Comparison of ENCODE assay signal across 17 mouse cellular contexts in the genomic region with DNA sequence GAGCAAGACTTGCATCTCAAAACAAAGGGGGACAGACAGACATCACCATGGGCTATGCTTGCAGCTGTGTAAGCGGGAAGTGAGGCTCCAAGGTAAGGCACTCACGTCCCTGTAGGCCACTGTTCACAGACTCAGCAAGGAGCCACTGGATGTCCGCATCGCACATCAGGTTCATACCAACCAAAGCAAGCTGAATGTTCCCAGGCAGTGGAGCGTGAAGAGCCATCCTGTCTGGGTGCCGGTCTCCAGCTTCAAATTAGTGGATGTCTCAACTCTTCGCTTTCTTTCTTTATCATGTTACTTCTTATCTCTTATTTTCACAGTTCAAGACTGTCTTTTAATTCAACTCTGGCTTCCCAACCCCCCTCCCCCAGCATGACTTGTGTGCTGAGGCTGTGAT.
"Had no signal": no experiment of that assay in that cellular context is flagged by ENCODE, and none has a peak within 500 bp of the region (broad histone marks: within the 10 kb centered on the region; RNA-seq: fewer than 3 reads in every experiment).

No protein-coding gene starts in this region.

- ATAC-seq: midbrain, embryonic 16.5 days had no signal

- H3K4me3 ChIP-seq: midbrain, embryonic 10.5 days; midbrain, embryonic 12.5 days; myocyte; neural tube, embryonic 13.5 days; neural tube, embryonic 15.5 days; stomach, embryonic 15.5 days had no signal

- H3K36me3 ChIP-seq: midbrain, embryonic 12.5 days; stomach, embryonic 15.5 days had no signal

- H3K27me3 ChIP-seq: midbrain, embryonic 12.5 days; neural tube, embryonic 13.5 days; neural tube, embryonic 15.5 days; stomach, embryonic 15.5 days had no signal

- H3K4me2 ChIP-seq: lung, embryonic 14.5 days; midbrain, embryonic 12.5 days; neural tube, embryonic 13.5 days; neural tube, embryonic 15.5 days; stomach, embryonic 15.5 days had no signal

- H3K9ac ChIP-seq: liver, embryonic 14.5 days; lung, embryonic 14.5 days; midbrain, embryonic 12.5 days; neural tube, embryonic 13.5 days; neural tube, embryonic 15.5 days; stomach, embryonic 15.5 days had no signal

- DNase-seq: lung, adult 18-20 months; lung, embryonic 14.5 days; lung, postnatal 10 days; lung, postnatal 4 days; right cerebral cortex, postnatal 14 days; thymus, adult 2 months; thymus, postnatal 25 days; thymus, postnatal 4 days had no signal

- H3K27ac ChIP-seq: liver, embryonic 14.5 days; midbrain, embryonic 10.5 days; midbrain, embryonic 12.5 days; neural tube, embryonic 13.5 days; neural tube, embryonic 15.5 days; stomach, embryonic 15.5 days; stomach, postnatal 0 days had no signal

- H3K4me1 ChIP-seq: stomach, embryonic 15.5 days had no signal

- H3K9me3 ChIP-seq: midbrain, embryonic 12.5 days; stomach, embryonic 15.5 days had no signal
